Mouse (Mus musculus) left cerebral cortex, adult 2 months (tissue): ENCODE data around the gene Myo18b. TPM values are rescaled to one million over a fixed set of nuclear protein-coding genes. Genes with fewer than 3 reads are reported as not detected.

ENCODE experiments used
- DNase-seq, 2 experiments: peaks; one replicate each; pipeline ENCODE4 v3.0.0; 2021 to 2022; ENCODE audit warnings: low spot score in 2 of 2, mixed read lengths in 1 of 2; ENCODE audit errors: extremely low spot score in 1 of 2
- H3K27ac ChIP-seq: fragments of 200-600 bp; 2 replicates; pipeline ENCODE4 v1.8.1; 2022
- H3K4me3 ChIP-seq: fragments of 200-600 bp; 2 replicates; pipeline ENCODE4 v1.8.1; 2022
- CTCF ChIP-seq: fragments of 200-600 bp; IDR thresholded peaks from 2 replicates; pipeline ENCODE4 v1.8.1; 2022; ENCODE audit warnings: antibody characterized with exemption, mild to moderate bottlenecking, moderate library complexity
- intact Hi-C: fragments of 180-260 bp; cut with DNase I; formaldehyde crosslinking; loops from one replicate; pipeline ENCODE4 v1.15.1; 2025
- total RNA-seq, 2 experiments: library from RNA; stranded (reverse); gene quantifications; 2 replicates each; pipeline ENCODE4 v1.2.3; 2021

Myo18b gene
- total RNA-seq, 2 experiments from 2014 or later, result 1.00 to 1.4 TPM

- no peak for TF ChIP-seq CTCF
- no peak overlapping the region for H3K4me3 ChIP-seq
- no peak for DNase-seq
- intact Hi-C loops, result no loop called here
- H3K27ac ChIP-seq, result no peak overlapping the region
Observed at GRCm38 (mm10) chr5:112718655-112719306, 177.4 kb downstream of the Myo18b start.

GRCm38 (mm10) chr5:112714679-112715446 is 181.3 kb downstream of the Myo18b start:
- Histone ChIP-seq H3K27ac (peak overlapping the region; percentile 50; the same call in 1 of the 2 replicates), H3K4me3 (no peak overlapping the region)
- DNase-seq, result no peak
- TF ChIP-seq CTCF, result no peak
- intact Hi-C loops, result no loop called here

- intact Hi-C loops, result no loop called here
- no peak for TF ChIP-seq CTCF
Observed at GRCm38 (mm10) chr5:112709831-112710230, 186.3 kb downstream of the Myo18b start.

GRCm38 (mm10) chr5:112708441-112708840 is 187.7 kb downstream of the Myo18b start:
- Histone ChIP-seq H3K4me3 (no peak overlapping the region), H3K27ac (no peak overlapping the region)
- intact Hi-C loops, result no loop called here
- no peak for TF ChIP-seq CTCF
- DNase-seq, result no peak

More at GRCm38 (mm10) chr5:112709831-112710230, 186.3 kb downstream of the Myo18b start:
- Histone ChIP-seq H3K27ac (no peak overlapping the region), H3K4me3 (no peak overlapping the region)
- DNase-seq, result no peak

- intact Hi-C loops, result no loop called here
Observed at GRCm38 (mm10) chr5:112707478-112707877, 188.7 kb downstream of the Myo18b start.

GRCm38 (mm10) chr5:112700794-112701193 is 195.4 kb downstream of the Myo18b start:
- peak overlapping the region; percentile 82 for H3K27ac ChIP-seq
- no peak overlapping the region for H3K4me3 ChIP-seq
- no peak for TF ChIP-seq CTCF
- peak; percentile 55 to 57 for DNase-seq
- intact Hi-C loops, result loop anchor here (1.0 to 2.0 kb wide), 2 partner anchors 34 to 82 kb away; no protein-coding TSS in a partner anchor

More at GRCm38 (mm10) chr5:112707478-112707877, 188.7 kb downstream of the Myo18b start:
- H3K4me3 ChIP-seq, result no peak overlapping the region
- TF ChIP-seq CTCF, result no peak
- DNase-seq, result no peak
- no peak overlapping the region for H3K27ac ChIP-seq

- H3K4me3 ChIP-seq, result no peak overlapping the region
- DNase-seq, result no peak
- no peak overlapping the region for H3K27ac ChIP-seq
- TF ChIP-seq CTCF, result no peak
- intact Hi-C loops, result no loop called here
Observed at GRCm38 (mm10) chr5:112696683-112697082, 199.5 kb downstream of the Myo18b start.

- Histone ChIP-seq H3K27ac (no peak overlapping the region), H3K4me3 (no peak overlapping the region)
- DNase-seq, result no peak
- intact Hi-C loops, result no loop called here
- TF ChIP-seq CTCF, result no peak
Observed at GRCm38 (mm10) chr5:112695254-112695711, 200.9 kb downstream of the Myo18b start.

GRCm38 (mm10) chr5:112693286-112693849 is 202.8 kb downstream of the Myo18b start:
- peak; percentile 46 to 59 for DNase-seq
- peak overlapping the region; percentile 0; the same call in 1 of the 2 replicates for H3K27ac ChIP-seq

GRCm38 (mm10) chr5:112687100-112687818 is 208.9 kb downstream of the Myo18b start:
- no peak for TF ChIP-seq CTCF
- intact Hi-C loops, result no loop called here
- H3K27ac ChIP-seq, result no peak overlapping the region
- no peak overlapping the region for H3K4me3 ChIP-seq
- DNase-seq, result no peak

More at GRCm38 (mm10) chr5:112693286-112693849, 202.8 kb downstream of the Myo18b start:
- intact Hi-C loops, result no loop called here
- TF ChIP-seq CTCF, result no peak
- H3K4me3 ChIP-seq, result no peak overlapping the region

- no peak for TF ChIP-seq CTCF
- DNase-seq, result no peak
- intact Hi-C loops, result no loop called here
- Histone ChIP-seq H3K27ac (no peak overlapping the region), H3K4me3 (no peak overlapping the region)
Observed at GRCm38 (mm10) chr5:112686309-112687099, 209.7 kb downstream of the Myo18b start.
